Comparison of ENCODE assay signal across 16 mouse cellular contexts in genomic region chr14:73599720-73600119, GRCm38 (mm10). TPM values are rescaled to one million over a fixed set of nuclear protein-coding genes. Genes with fewer than 3 reads are reported as not detected.
DNase-seq lines count a peak whose midpoint lies in the region; ATAC-seq and TF ChIP-seq lines count a peak whose summit lies in the region.
"Had no signal": no experiment of that assay in that cellular context is flagged by ENCODE, and none has a peak within 500 bp of the region (broad histone marks: within the 10 kb centered on the region; RNA-seq: fewer than 3 reads in every experiment).

No protein-coding gene starts in this region.

- peaks cover 21% of the 10 kb centered on the region for H3K4me1 ChIP-seq in G1E (ENCODE audit: insufficient read depth, low read depth, low read length)
- H3K4me1 ChIP-seq in heart, embryonic 12.5 days (replicated peaks) = peaks cover 11% of the 10 kb centered on the region
- peaks cover 12% of the 10 kb centered on the region for H3K4me1 ChIP-seq in liver, embryonic 12.5 days
- H3K4me1 ChIP-seq: embryonic facial prominence, embryonic 12.5 days; forebrain, embryonic 12.5 days had no signal

- H3K9ac ChIP-seq in heart, embryonic 12.5 days = no peak overlapping the region
- no peak overlapping the region for H3K9ac ChIP-seq in liver, embryonic 12.5 days
- H3K9ac ChIP-seq: embryonic facial prominence, embryonic 12.5 days; forebrain, embryonic 12.5 days had no signal

- H3K36me3 ChIP-seq in G1E (replicated peaks) = peaks cover 58% of the 10 kb centered on the region
- H3K36me3 ChIP-seq in heart, embryonic 12.5 days = peaks cover 65% of the 10 kb centered on the region
- H3K36me3 ChIP-seq in liver, embryonic 12.5 days = peaks cover 56% of the 10 kb centered on the region

- 38% methylated on average over 8 of the region's 8 CpGs for WGBS in heart, embryonic 12.5 days
- WGBS in liver, embryonic 12.5 days (ENCODE audit: insufficient replicate concordance) = 34% methylated on average over 8 of the region's 8 CpGs

- no peaks in the 10 kb centered on the region for H3K27me3 ChIP-seq in G1E (ENCODE audit: insufficient read depth, low read length)
- no peaks in the 10 kb centered on the region for H3K27me3 ChIP-seq in heart, embryonic 12.5 days (replicated peaks)
- no peaks in the 10 kb centered on the region for H3K27me3 ChIP-seq in liver, embryonic 12.5 days (replicated peaks)
- H3K27me3 ChIP-seq: CH12.LX; embryonic facial prominence, embryonic 12.5 days; forebrain, embryonic 12.5 days had no signal

- TF ChIP-seq CTCF in G1E (IDR thresholded peaks at IDR 0.05; ENCODE audit: low read depth, low read length) = no peak
- TF ChIP-seq CTCF in left cerebral cortex, adult 2 months (IDR thresholded peaks at IDR 0.05) = no peak

- intact Hi-C loops in left cerebral cortex, adult 2 months (cut with DNase I) = no loop called here

- H3K27ac ChIP-seq in heart, embryonic 12.5 days (ENCODE audit: poor library complexity, severe bottlenecking) = no peak overlapping the region
- no peak overlapping the region for H3K27ac ChIP-seq in liver, embryonic 12.5 days
- no peak overlapping the region for H3K27ac ChIP-seq in left cerebral cortex, adult 2 months
- H3K27ac ChIP-seq: embryonic facial prominence, embryonic 12.5 days; forebrain, embryonic 12.5 days; layer of hippocampus, adult 2 months had no signal

- ATAC-seq in G1E (ENCODE audit: extremely low read depth, insufficient number of reproducible peaks, low FRiP score, poor library complexity, severe bottlenecking) = peak; percentile 82
- peak; percentile 80 for ATAC-seq in common myeloid progenitor, adult 5-6 weeks (replicated peaks; ENCODE audit: low read depth, poor library complexity, severe bottlenecking)
- ATAC-seq in heart, embryonic 12.5 days (ENCODE audit: insufficient number of reproducible peaks, low FRiP score) = peak; percentile 55
- ATAC-seq in liver, embryonic 12.5 days = peak; percentile 93
- no peak for ATAC-seq in granulocyte monocyte progenitor cell, adult 5-6 weeks (replicated peaks; ENCODE audit: poor library complexity, severe bottlenecking)

- DNase-seq in G1E (ENCODE audit: low spot score) = peak; percentile 15
- DNase-seq in lung, postnatal 14 days = no peak
- DNase-seq in left cerebral cortex, adult 2 months (ENCODE audit: extremely low spot score in 1 of 2, low spot score in 2 of 2) = no peak
- no peak for DNase-seq in lung, postnatal 36 days
- DNase-seq: adrenal gland, postnatal 25 days; cerebellum, adult 18-20 months; kidney, adult 11 months; thymus, adult 18-20 months had no signal

- H3K4me2 ChIP-seq in heart, embryonic 12.5 days = 0 out of 2 replicates have a peak overlapping the region, but pooled peaks have one; percentile 10
- H3K4me2 ChIP-seq in liver, embryonic 12.5 days = 0 out of 2 replicates have a peak overlapping the region, but pooled peaks have one; percentile 8
- H3K4me2 ChIP-seq: embryonic facial prominence, embryonic 12.5 days; forebrain, embryonic 12.5 days had no signal

- H3K4me3 ChIP-seq in G1E (ENCODE audit: low read depth, low read length) = no peak overlapping the region
- H3K4me3 ChIP-seq in heart, embryonic 12.5 days = no peak overlapping the region
- no peak overlapping the region for H3K4me3 ChIP-seq in liver, embryonic 12.5 days
- H3K4me3 ChIP-seq in left cerebral cortex, adult 2 months = no peak overlapping the region
- H3K4me3 ChIP-seq: embryonic facial prominence, embryonic 12.5 days; forebrain, embryonic 12.5 days; layer of hippocampus, adult 2 months had no signal

- H3K9me3 ChIP-seq in G1E (replicated peaks) = peaks cover 8% of the 10 kb centered on the region
- peaks cover 6% of the 10 kb centered on the region for H3K9me3 ChIP-seq in heart, embryonic 12.5 days (replicated peaks)
- 0 out of 2 replicates have a peak, but pooled peaks cover 8% of the 10 kb centered on the region for H3K9me3 ChIP-seq in liver, embryonic 12.5 days (replicated peaks)
- H3K9me3 ChIP-seq: forebrain, embryonic 12.5 days had no signal

RNA-seq across cellular contexts. Expression of gene Nudt15, which starts 51.7 kb away (rescaled TPM):
- 6.8 and 7.4 TPM in 2 replicates for total RNA-seq in G1E (2014; fragmentation: Nextera tagmentation)
- 7.1 and 8.0 TPM in 2 replicates for total RNA-seq in G1E (2017)
- polyA plus RNA-seq in G1E (2012) = 0.56 and 0.90 TPM in 2 replicates
- 2.0 and 5.2 TPM in 2 replicates for total RNA-seq in common myeloid progenitor, adult 5-6 weeks (2017)
- 4.8 and 5.1 TPM in 2 replicates for polyA plus RNA-seq in heart, embryonic 12.5 days (2016; fragmentation: Nextera tagmentation; extraction: Ambion mirVana)
- polyA plus RNA-seq in liver, embryonic 12.5 days (2016; fragmentation: Nextera tagmentation; extraction: Ambion mirVana) = 5.5 and 5.8 TPM in 2 replicates
- total RNA-seq in left cerebral cortex, adult 2 months (2021) = 1 to 10 TPM; 5.2 to 6.0 TPM
- total RNA-seq in granulocyte monocyte progenitor cell, adult 5-6 weeks (2014; fragmentation: Nextera tagmentation) = 0.09 and 4.1 TPM in 2 replicates
- total RNA-seq in granulocyte monocyte progenitor cell, adult 5-6 weeks (2017) = 5.3 and 5.6 TPM in 2 replicates
